Mouse (Mus musculus) lung, postnatal 0 days (tissue): Measurements from ENCODE around the gene Ptbp1.

Experiments used
- CTCF ChIP-seq: IDR thresholded peaks from 2 replicates; pipeline ENCODE4 v1.5.1; 2016; ENCODE audit warnings: antibody characterized with exemption, mild to moderate bottlenecking
- EP300 ChIP-seq: IDR thresholded peaks from 2 replicates; pipeline ENCODE4 v1.6.1; 2016; ENCODE audit warnings: antibody characterized with exemption, mild to moderate bottlenecking, control low read depth

- no peak for TF ChIP-seq CTCF
- no peak for TF ChIP-seq EP300
Measured at GRCm38 (mm10) chr10:79862925-79863324, 8.7 kb downstream of the Ptbp1 start.
